Mouse (Mus musculus) frontal cortex, postnatal 25 days (tissue): ENCODE results near the gene Gm12886.

Experiments
- DNase-seq, 2 experiments: peaks; one replicate each; pipeline ENCODE4 v3.0.0; 2022; ENCODE audit warnings: low spot score in 2 of 2

Gene Gm12886

DNA sequence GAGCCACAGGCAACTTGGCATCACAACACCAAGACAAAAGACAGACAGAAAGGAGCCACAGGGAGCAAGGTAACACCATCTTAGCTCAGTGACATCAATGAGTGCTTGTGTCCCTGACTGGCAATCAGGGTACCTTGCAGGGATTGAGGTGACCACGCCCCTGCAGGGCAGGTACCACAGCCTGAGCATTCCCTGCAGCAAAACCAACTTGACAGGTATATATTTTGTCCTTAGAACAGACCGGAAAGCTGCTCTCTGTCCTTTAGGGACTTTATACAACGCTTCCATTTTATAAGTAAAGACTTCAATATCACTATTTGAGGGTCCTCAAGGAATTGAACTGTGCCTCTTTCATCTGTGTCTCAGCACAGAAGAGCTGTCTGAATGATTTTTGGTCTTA is at the start of gene Gm12886:
Gene Gm12886, minus strand, starts transcription at position 101 of the 400 bp plus-strand sequence.
- DNase-seq, result no peak
